Mouse (Mus musculus): ENCODE results near the gene Ccdc85a. TPM values are rescaled to one million over a fixed set of nuclear protein-coding genes. Genes with fewer than 3 reads are reported as not detected.
"Not testable (repeated sequence)": the region's sequence is repeated elsewhere in the genome, so short reads cannot be mapped to it uniquely, and the experiment has no call there.

Ccdc85a gene
- polyA plus RNA-seq, 1 experiment from 2014 or later: 1.4 TPM

DNA sequence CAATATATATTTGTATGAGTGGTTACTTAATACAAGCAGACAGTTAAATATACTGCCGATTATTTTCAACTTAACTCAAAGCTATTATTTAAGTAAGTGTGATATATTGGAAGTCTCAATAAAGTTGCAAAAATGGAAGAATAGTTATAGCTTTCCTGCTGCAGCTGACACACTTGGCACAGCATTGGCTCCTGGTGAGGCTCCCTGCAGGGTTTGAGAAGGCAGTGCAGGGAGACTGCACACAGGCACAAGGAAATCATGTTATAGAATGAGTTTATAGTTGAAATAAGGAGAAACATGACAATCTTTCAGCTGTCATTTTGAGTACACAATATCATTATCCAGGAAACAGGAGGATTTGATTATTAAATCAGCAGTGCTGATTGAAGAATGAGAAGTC, 107.0 kb downstream of the Ccdc85a start:
- no peak overlapping the region for H3K27ac ChIP-seq (ENCODE audit: low read length)
- no peaks in the 10 kb centered on the region for H3K4me1 ChIP-seq (ENCODE audit: control insufficient read depth, insufficient read depth, low read length)
- no peak overlapping the region for H3K9ac ChIP-seq (replicated peaks; ENCODE audit: low read depth, low read length)
- H3K9me3 ChIP-seq (ENCODE audit: control insufficient read depth, low read depth, low read length): no peaks in the 10 kb centered on the region
- H3K4me2 ChIP-seq (replicated peaks; ENCODE audit: low read depth, low read length): no peak overlapping the region
- no peaks in the 10 kb centered on the region for H3K27me3 ChIP-seq (ENCODE audit: control insufficient read depth, insufficient read depth, low read length)
- no peaks in the 10 kb centered on the region for H3K36me3 ChIP-seq (ENCODE audit: control insufficient read depth, insufficient read depth, low read length)
- 93% methylated on average over 1 of the region's 1 CpGs for WGBS
- no peak overlapping the region for H3K4me3 ChIP-seq (ENCODE audit: low read depth, low read length)
- ATAC-seq (ENCODE audit: insufficient number of reproducible peaks, insufficient read depth, low FRiP score, low read depth): no peak

GRCm38 (mm10) chr11:28465726-28466125, 118.4 kb downstream of the Ccdc85a start:
- Histone ChIP-seq H3K9ac (replicated peaks; ENCODE audit: low read depth, low read length) (no peak overlapping the region), H3K36me3 (ENCODE audit: control insufficient read depth, insufficient read depth, low read length) (no peaks in the 10 kb centered on the region), H3K9me3 (ENCODE audit: control insufficient read depth, low read depth, low read length) (no peaks in the 10 kb centered on the region), H3K4me1 (ENCODE audit: control insufficient read depth, insufficient read depth, low read length) (no peaks in the 10 kb centered on the region), H3K4me3 (ENCODE audit: low read depth, low read length) (no peak overlapping the region), H3K27me3 (ENCODE audit: control insufficient read depth, insufficient read depth, low read length) (no peaks in the 10 kb centered on the region), H3K27ac (ENCODE audit: low read length) (no peak overlapping the region), H3K4me2 (replicated peaks; ENCODE audit: low read depth, low read length) (no peak overlapping the region)
- ATAC-seq (ENCODE audit: insufficient number of reproducible peaks, insufficient read depth, low FRiP score, low read depth): no peak

GRCm38 (mm10) chr11:28464926-28465325, 119.2 kb downstream of the Ccdc85a start:
- no peak overlapping the region for H3K27ac ChIP-seq (ENCODE audit: low read length)
- H3K4me2 ChIP-seq (replicated peaks; ENCODE audit: low read depth, low read length): no peak overlapping the region
- H3K4me1 ChIP-seq (ENCODE audit: control insufficient read depth, insufficient read depth, low read length): no peaks in the 10 kb centered on the region
- 85% methylated on average over 1 of the region's 1 CpGs for WGBS
- no peaks in the 10 kb centered on the region for H3K36me3 ChIP-seq (ENCODE audit: control insufficient read depth, insufficient read depth, low read length)
- H3K4me3 ChIP-seq (ENCODE audit: low read depth, low read length): no peak overlapping the region
- no peaks in the 10 kb centered on the region for H3K27me3 ChIP-seq (ENCODE audit: control insufficient read depth, insufficient read depth, low read length)
- H3K9me3 ChIP-seq (ENCODE audit: control insufficient read depth, low read depth, low read length): no peaks in the 10 kb centered on the region
- H3K9ac ChIP-seq (replicated peaks; ENCODE audit: low read depth, low read length): no peak overlapping the region
- ATAC-seq (ENCODE audit: insufficient number of reproducible peaks, insufficient read depth, low FRiP score, low read depth): no peak

DNA sequence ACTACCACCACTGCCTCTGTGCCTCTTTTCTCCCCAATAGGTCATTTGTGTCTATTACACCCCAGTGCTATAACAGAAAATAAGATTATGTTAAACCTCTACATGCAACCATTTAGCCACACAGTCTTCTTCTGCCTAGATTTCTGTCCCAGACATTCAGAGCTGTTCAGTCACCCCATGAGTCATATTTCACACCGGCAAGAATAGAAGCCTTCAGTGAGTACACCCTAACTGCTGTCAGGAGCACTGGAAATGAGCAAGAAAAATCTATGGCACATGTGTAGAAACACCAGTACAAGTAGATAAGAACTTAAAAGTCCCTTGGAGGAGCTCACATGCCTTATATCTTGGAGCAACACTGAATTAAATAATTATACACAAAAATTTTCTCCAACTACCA, 125.0 kb downstream of the Ccdc85a start:
- no peak for ATAC-seq (ENCODE audit: insufficient number of reproducible peaks, insufficient read depth, low FRiP score, low read depth)
- Histone ChIP-seq H3K27ac (ENCODE audit: low read length) (no peak overlapping the region), H3K36me3 (ENCODE audit: control insufficient read depth, insufficient read depth, low read length) (no peaks in the 10 kb centered on the region), H3K9me3 (ENCODE audit: control insufficient read depth, low read depth, low read length) (no peaks in the 10 kb centered on the region), H3K9ac (replicated peaks; ENCODE audit: low read depth, low read length) (no peak overlapping the region), H3K4me3 (ENCODE audit: low read depth, low read length) (no peak overlapping the region), H3K27me3 (ENCODE audit: control insufficient read depth, insufficient read depth, low read length) (no peaks in the 10 kb centered on the region), H3K4me1 (ENCODE audit: control insufficient read depth, insufficient read depth, low read length) (no peaks in the 10 kb centered on the region), H3K4me2 (replicated peaks; ENCODE audit: low read depth, low read length) (no peak overlapping the region)
- 83% methylated on average over 1 of the region's 1 CpGs for WGBS

DNA sequence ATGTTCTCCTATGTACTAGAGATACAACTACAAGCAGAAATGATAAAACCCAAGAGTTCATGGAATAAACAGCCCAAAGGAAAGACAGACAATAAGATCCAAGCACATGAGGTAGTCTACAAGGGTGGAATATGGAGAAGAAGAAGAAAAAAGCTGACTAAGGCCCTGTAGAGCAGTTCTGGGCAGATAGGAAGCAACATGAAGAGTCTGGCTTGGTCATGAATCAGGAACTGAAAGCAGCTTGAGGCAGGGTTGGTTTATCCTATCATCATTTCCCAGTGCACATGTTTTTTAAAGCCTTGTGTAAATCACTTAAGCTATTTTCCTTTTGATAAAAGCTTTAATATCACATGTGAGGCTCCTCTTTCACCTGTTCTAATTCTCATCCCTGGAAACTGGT, 144.2 kb downstream of the Ccdc85a start:
- Histone ChIP-seq H3K27ac (ENCODE audit: low read length) (no peak overlapping the region), H3K9me3 (ENCODE audit: control insufficient read depth, low read depth, low read length) (no peaks in the 10 kb centered on the region), H3K4me3 (ENCODE audit: low read depth, low read length) (no peak overlapping the region), H3K4me1 (ENCODE audit: control insufficient read depth, insufficient read depth, low read length) (no peaks in the 10 kb centered on the region), H3K27me3 (ENCODE audit: control insufficient read depth, insufficient read depth, low read length) (no peaks in the 10 kb centered on the region), H3K36me3 (ENCODE audit: control insufficient read depth, insufficient read depth, low read length) (no peaks in the 10 kb centered on the region), H3K9ac (replicated peaks; ENCODE audit: low read depth, low read length) (no peak overlapping the region), H3K4me2 (replicated peaks; ENCODE audit: low read depth, low read length) (no peak overlapping the region)
- ATAC-seq (ENCODE audit: insufficient number of reproducible peaks, insufficient read depth, low FRiP score, low read depth): no peak

DNA sequence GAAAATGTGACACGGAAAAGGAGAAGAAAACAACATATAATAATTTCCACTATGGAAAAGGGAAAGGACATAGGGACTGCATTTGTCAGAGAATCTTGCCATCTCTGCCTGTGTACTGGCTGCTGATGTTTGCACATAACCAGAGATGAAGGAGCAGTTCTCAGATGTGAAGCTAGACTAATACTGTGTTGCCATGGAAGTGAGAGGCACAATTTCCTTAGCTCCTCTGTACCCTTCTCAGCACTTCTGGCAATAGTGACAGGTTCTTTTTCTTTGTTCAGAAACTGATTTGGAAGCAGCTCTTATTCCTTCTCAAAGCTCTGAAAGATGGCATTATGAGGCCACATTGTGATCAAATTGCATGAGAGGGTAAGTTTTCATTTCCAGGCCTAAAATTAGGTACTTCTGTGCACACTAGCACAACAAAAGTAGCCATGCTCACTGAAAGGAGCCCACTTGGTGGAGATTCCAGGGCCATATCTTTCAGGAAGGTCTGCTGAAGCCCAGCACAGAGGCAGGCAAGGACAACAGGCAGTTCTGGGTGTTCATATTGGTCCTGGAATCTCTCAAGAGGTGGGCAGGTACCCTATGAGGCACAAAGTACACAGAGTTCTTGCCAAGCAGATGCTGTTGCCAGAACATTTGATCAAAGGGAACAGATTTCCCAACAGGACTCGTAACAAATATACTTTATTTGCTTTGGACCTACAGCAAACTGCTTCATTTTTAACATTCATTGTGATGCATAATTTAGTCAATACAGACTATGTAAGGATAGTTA, 161.5 kb downstream of the Ccdc85a start:
- ATAC-seq (ENCODE audit: insufficient number of reproducible peaks, insufficient read depth, low FRiP score, low read depth): no peak

GRCm38 (mm10) chr11:28415841-28416240, 168.3 kb downstream of the Ccdc85a start:
- 67% methylated on average over 2 of the region's 2 CpGs for WGBS
- no peak overlapping the region for H3K9ac ChIP-seq (replicated peaks; ENCODE audit: low read depth, low read length)
- H3K4me2 ChIP-seq (replicated peaks; ENCODE audit: low read depth, low read length): no peak overlapping the region
- H3K9me3 ChIP-seq (ENCODE audit: control insufficient read depth, low read depth, low read length): no peaks in the 10 kb centered on the region
- ATAC-seq (ENCODE audit: insufficient number of reproducible peaks, insufficient read depth, low FRiP score, low read depth): no peak
- H3K27me3 ChIP-seq (ENCODE audit: control insufficient read depth, insufficient read depth, low read length): no peaks in the 10 kb centered on the region
- H3K27ac ChIP-seq (ENCODE audit: low read length): no peak overlapping the region
- H3K4me1 ChIP-seq (ENCODE audit: control insufficient read depth, insufficient read depth, low read length): no peaks in the 10 kb centered on the region
- H3K36me3 ChIP-seq (ENCODE audit: control insufficient read depth, insufficient read depth, low read length): no peaks in the 10 kb centered on the region
- no peak overlapping the region for H3K4me3 ChIP-seq (ENCODE audit: low read depth, low read length)

More for the DNA sequence above, 161.5 kb downstream of the Ccdc85a start:
- no peak overlapping the region for H3K4me2 ChIP-seq (replicated peaks; ENCODE audit: low read depth, low read length)
- no peaks in the 10 kb centered on the region for H3K27me3 ChIP-seq (ENCODE audit: control insufficient read depth, insufficient read depth, low read length)
- 85% methylated on average over 2 of the region's 2 CpGs for WGBS
- no peak overlapping the region for H3K27ac ChIP-seq (ENCODE audit: low read length)
- no peak overlapping the region for H3K9ac ChIP-seq (replicated peaks; ENCODE audit: low read depth, low read length)
- no peak overlapping the region for H3K4me3 ChIP-seq (ENCODE audit: low read depth, low read length)
- no peaks in the 10 kb centered on the region for H3K36me3 ChIP-seq (ENCODE audit: control insufficient read depth, insufficient read depth, low read length)
- H3K4me1 ChIP-seq (ENCODE audit: control insufficient read depth, insufficient read depth, low read length): no peaks in the 10 kb centered on the region
- H3K9me3 ChIP-seq (ENCODE audit: control insufficient read depth, low read depth, low read length): no peaks in the 10 kb centered on the region

GRCm38 (mm10) chr11:28409880-28410279, 174.2 kb downstream of the Ccdc85a start:
- not testable (repeated sequence) for H3K4me1 ChIP-seq (ENCODE audit: control insufficient read depth, insufficient read depth, low read length)
- WGBS: 84% methylated on average over 2 of the region's 2 CpGs

GRCm38 (mm10) chr11:28397166-28397565, 187.0 kb downstream of the Ccdc85a start:
- no peak overlapping the region for H3K4me3 ChIP-seq (ENCODE audit: low read depth, low read length)
- H3K36me3 ChIP-seq (ENCODE audit: control insufficient read depth, insufficient read depth, low read length): no peaks in the 10 kb centered on the region
- H3K27ac ChIP-seq (ENCODE audit: low read length): no peak overlapping the region
- no peaks in the 10 kb centered on the region for H3K9me3 ChIP-seq (ENCODE audit: control insufficient read depth, low read depth, low read length)
- H3K9ac ChIP-seq (replicated peaks; ENCODE audit: low read depth, low read length): no peak overlapping the region
- H3K4me2 ChIP-seq (replicated peaks; ENCODE audit: low read depth, low read length): no peak overlapping the region
- ATAC-seq (ENCODE audit: insufficient number of reproducible peaks, insufficient read depth, low FRiP score, low read depth): no peak
- H3K4me1 ChIP-seq (ENCODE audit: control insufficient read depth, insufficient read depth, low read length): no peaks in the 10 kb centered on the region
- WGBS: 61% methylated on average over 1 of the region's 1 CpGs
- no peaks in the 10 kb centered on the region for H3K27me3 ChIP-seq (ENCODE audit: control insufficient read depth, insufficient read depth, low read length)

More at GRCm38 (mm10) chr11:28409880-28410279, 174.2 kb downstream of the Ccdc85a start:
- not testable (repeated sequence) for H3K4me2 ChIP-seq (replicated peaks; ENCODE audit: low read depth, low read length); H3K27ac ChIP-seq (ENCODE audit: low read length); H3K27me3 ChIP-seq (ENCODE audit: control insufficient read depth, insufficient read depth, low read length); H3K36me3 ChIP-seq (ENCODE audit: control insufficient read depth, insufficient read depth, low read length); H3K9me3 ChIP-seq (ENCODE audit: control insufficient read depth, low read depth, low read length); H3K4me3 ChIP-seq (ENCODE audit: low read depth, low read length); H3K9ac ChIP-seq (replicated peaks; ENCODE audit: low read depth, low read length); ATAC-seq (ENCODE audit: insufficient number of reproducible peaks, insufficient read depth, low FRiP score, low read depth)

All from stomach, embryonic 14.5 days (tissue).